ENCODE assay signal across 7 mouse cellular contexts in the genomic region with DNA sequence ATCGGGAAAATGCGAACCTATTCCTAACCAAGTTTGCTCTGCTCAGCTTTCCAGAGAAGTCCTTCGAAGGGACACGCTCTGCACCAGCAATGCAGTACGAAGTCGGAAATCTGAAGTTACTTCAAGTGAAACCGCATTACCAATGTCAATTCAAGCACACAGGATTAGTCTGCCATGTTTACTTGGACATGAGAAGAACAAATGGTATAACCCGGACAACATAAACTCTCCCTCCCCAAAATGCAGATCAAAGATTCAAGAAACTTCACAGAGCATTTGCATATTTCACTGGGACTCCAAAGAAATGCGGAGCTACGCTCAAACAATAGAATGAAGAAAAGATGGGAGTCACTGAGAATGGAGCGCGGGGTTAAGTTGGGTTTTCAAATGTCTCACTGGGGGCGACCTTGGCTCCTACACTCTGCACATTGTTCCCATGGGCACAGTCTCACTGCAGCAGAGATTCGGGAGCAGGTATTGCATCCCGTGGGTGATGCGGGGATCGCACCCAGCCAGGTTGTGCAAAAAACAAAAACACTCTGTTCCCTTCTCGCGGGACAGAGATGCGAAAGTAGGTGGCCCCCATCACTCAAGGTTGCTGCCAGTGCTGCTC. TPM values are rescaled to one million over a fixed set of nuclear protein-coding genes. Genes with fewer than 3 reads are reported as not detected.
DNase-seq lines count a peak whose midpoint lies in the region; ATAC-seq and TF ChIP-seq lines count a peak whose summit lies in the region.

No protein-coding gene starts in this region.

- no peaks in the 10 kb centered on the region; the same call in 1 of the 2 replicates for H3K36me3 ChIP-seq in ES-Bruce4 (ENCODE audit: control insufficient read depth, insufficient read depth, low read length, poor library complexity, severe bottlenecking)
- H3K36me3 ChIP-seq in heart, embryonic 11.5 days (ENCODE audit: control insufficient read depth, insufficient read depth, low read length) = peaks cover under 1% of the 10 kb centered on the region; the same call in 1 of the 2 replicates
- H3K36me3 ChIP-seq in kidney, postnatal 0 days (ENCODE audit: insufficient read depth, low read length) = no peaks in the 10 kb centered on the region

- peak overlapping the region; percentile 87 for H3K4me2 ChIP-seq in heart, embryonic 11.5 days
- H3K4me2 ChIP-seq in kidney, postnatal 0 days (ENCODE audit: low read length) = peak overlapping the region; percentile 81

- TF ChIP-seq CTCF in ES-Bruce4 (IDR thresholded peaks at IDR 0.05; ENCODE audit: low read depth, low read length) = no peak
- TF ChIP-seq CTCF in kidney, postnatal 0 days (IDR thresholded peaks at IDR 0.05; ENCODE audit: low read depth) = no peak

- peaks cover 1% of the 10 kb centered on the region for H3K4me1 ChIP-seq in ES-Bruce4 (ENCODE audit: control insufficient read depth, insufficient read depth, low read length)
- peaks cover 11% of the 10 kb centered on the region; the same call in 1 of the 2 replicates for H3K4me1 ChIP-seq in heart, embryonic 11.5 days (ENCODE audit: control insufficient read depth, insufficient read depth, low read length)
- peaks cover 10% of the 10 kb centered on the region; the same call in 1 of the 2 replicates for H3K4me1 ChIP-seq in kidney, postnatal 0 days (replicated peaks; ENCODE audit: insufficient read depth, low read length)

- no peaks in the 10 kb centered on the region for H3K27me3 ChIP-seq in ES-Bruce4 (ENCODE audit: control insufficient read depth, insufficient read depth, low read length, poor library complexity, severe bottlenecking)
- H3K27me3 ChIP-seq in heart, embryonic 11.5 days (ENCODE audit: control insufficient read depth, insufficient read depth, low read length) = no peaks in the 10 kb centered on the region
- no peaks in the 10 kb centered on the region for H3K27me3 ChIP-seq in kidney, postnatal 0 days (ENCODE audit: insufficient read depth, low read length)

- H3K9ac ChIP-seq in ES-Bruce4 (ENCODE audit: low read depth, poor library complexity, severe bottlenecking) = peak overlapping the region; percentile 99
- peak overlapping the region; percentile 97 for H3K9ac ChIP-seq in heart, embryonic 11.5 days (ENCODE audit: low read depth, low read length)
- peak overlapping the region; percentile 98 for H3K9ac ChIP-seq in kidney, postnatal 0 days (ENCODE audit: low read depth, low read length)

- WGBS in heart, embryonic 11.5 days (ENCODE audit: insufficient replicate concordance) = 4% methylated on average over 20 of the region's 20 CpGs
- 3% methylated on average over 20 of the region's 20 CpGs for WGBS in kidney, postnatal 0 days

- DNase-seq in CD4-positive, CD25-positive, alpha-beta regulatory T cell, adult 2 months (ENCODE audit: low read depth, low spot score) = peak; percentile 22
- peak; percentile 56 for DNase-seq in cerebellum, postnatal 14 days
- peak; percentile 32 for DNase-seq in kidney, postnatal 0 days (ENCODE audit: low spot score)
- DNase-seq in lung, postnatal 14 days = peak; percentile 6
- peak; percentile 14 to 23 for DNase-seq in spleen, adult 18-20 months

- TF ChIP-seq EP300 in ES-Bruce4 (IDR thresholded peaks at IDR 0.05; ENCODE audit: insufficient read depth, low read depth, low read length) = no peak

- TF ChIP-seq POLR2A in ES-Bruce4 (IDR thresholded peaks at IDR 0.05; ENCODE audit: insufficient read depth, low read length) = no peak

- H3K27ac ChIP-seq in ES-Bruce4 (ENCODE audit: insufficient read depth, low read length) = peak overlapping the region; percentile 68; the same call in 1 of the 2 replicates
- H3K27ac ChIP-seq in heart, embryonic 11.5 days (ENCODE audit: low read depth, low read length) = peak overlapping the region; percentile 99
- H3K27ac ChIP-seq in kidney, postnatal 0 days = peak overlapping the region; percentile 99

- no peak for ATAC-seq in heart, embryonic 11.5 days (replicated peaks; ENCODE audit: insufficient number of reproducible peaks, low FRiP score, low TSS enrichment)
- peak; percentile 30 for ATAC-seq in kidney, postnatal 0 days (replicated peaks; ENCODE audit: low FRiP score, low read depth)

- H3K4me3 ChIP-seq in ES-Bruce4 (ENCODE audit: low read depth, low read length) = peak overlapping the region; percentile 100
- peak overlapping the region; percentile 89 for H3K4me3 ChIP-seq in heart, embryonic 11.5 days (ENCODE audit: low read depth, low read length)
- peak overlapping the region; percentile 94 for H3K4me3 ChIP-seq in kidney, postnatal 0 days (replicated peaks; ENCODE audit: low read depth, low read length)

- no peaks in the 10 kb centered on the region for H3K9me3 ChIP-seq in ES-Bruce4 (replicated peaks; ENCODE audit: control insufficient read depth, insufficient read depth, low read length, poor library complexity, severe bottlenecking)
- H3K9me3 ChIP-seq in heart, embryonic 11.5 days (replicated peaks; ENCODE audit: control insufficient read depth, low read length) = no peaks in the 10 kb centered on the region
- H3K9me3 ChIP-seq in kidney, postnatal 0 days (replicated peaks; ENCODE audit: low read length) = no peaks in the 10 kb centered on the region

RNA-seq across cellular contexts. Expression of gene Sephs1, which starts 0.5 kb away (rescaled TPM):
- polyA plus RNA-seq in ES-Bruce4 (2011; ENCODE audit: insufficient read depth, insufficient read length, low read depth, missing spikeins) = 59.5 and 61.4 TPM in 2 replicates
- 51.0 and 56.4 TPM in 2 replicates for polyA plus RNA-seq in heart, embryonic 11.5 days (2014; fragmentation: Nextera tagmentation; extraction: Ambion mirVana)
- 54.6 and 59.8 TPM in 2 replicates for polyA plus RNA-seq in kidney, postnatal 0 days (2015; fragmentation: Nextera tagmentation; extraction: Ambion mirVana)

RNA-seq across cellular contexts. Expression of gene Phyh, which starts 38.0 kb away (rescaled TPM):
- polyA plus RNA-seq in ES-Bruce4 (2011; ENCODE audit: insufficient read depth, insufficient read length, low read depth, missing spikeins) = 45.4 and 54.2 TPM in 2 replicates
- polyA plus RNA-seq in heart, embryonic 11.5 days (2014; fragmentation: Nextera tagmentation; extraction: Ambion mirVana) = 110 and 113 TPM in 2 replicates
- 159 and 164 TPM in 2 replicates for polyA plus RNA-seq in kidney, postnatal 0 days (2015; fragmentation: Nextera tagmentation; extraction: Ambion mirVana)

Comparison
In these comparisons a context has a peak if more than half of its experiments do, and no peak if none do; other contexts are left out.
1. DNase-seq: peak in every context shown above with its lines; median percentile 56 in cerebellum, postnatal 14 days; 32 in kidney, postnatal 0 days; 22 in CD4-positive, CD25-positive, alpha-beta regulatory T cell, adult 2 months; 18 in spleen, adult 18-20 months; 6 in lung, postnatal 14 days.